Mouse (Mus musculus) thymus, adult 2 months (tissue): ENCODE measurements around the gene Zdhhc1. TPM values are rescaled to one million over a fixed set of nuclear protein-coding genes. Genes with fewer than 3 reads are reported as not detected.

ENCODE experiments used
- DNase-seq: peaks from one replicate; pipeline ENCODE4 v3.0.0; 2021
- H3K27ac ChIP-seq: fragments of 200-500 bp; 2 replicates; pipeline ENCODE4 v1.5.1; 2012; ENCODE audit warnings: low read length, control low read depth; ENCODE audit not compliant: control insufficient read depth, insufficient read depth
- H3K27me3 ChIP-seq: fragments of 200-500 bp; 2 replicates; pipeline ENCODE4 v1.6.1; 2012; ENCODE audit warnings: mild to moderate bottlenecking, low read length, moderate library complexity, mixed read lengths; ENCODE audit not compliant: control insufficient read depth, insufficient read depth
- H3K36me3 ChIP-seq: fragments of 200-500 bp; 2 replicates; pipeline ENCODE4 v1.6.1; 2012; ENCODE audit warnings: mild to moderate bottlenecking, low read length, moderate library complexity; ENCODE audit not compliant: control insufficient read depth, insufficient read depth
- H3K4me1 ChIP-seq: fragments of 200-500 bp; replicated peaks from 2 replicates; pipeline ENCODE4 v1.6.1; 2012; ENCODE audit warnings: low read length; ENCODE audit not compliant: control insufficient read depth, insufficient read depth
- H3K4me3 ChIP-seq: fragments of 200-500 bp; 2 replicates; pipeline ENCODE4 v1.5.1; 2012; ENCODE audit warnings: mild to moderate bottlenecking, low read length, control low read depth, moderate library complexity; ENCODE audit not compliant: control insufficient read depth, insufficient read depth
- CTCF ChIP-seq: fragments of 200-500 bp; IDR thresholded peaks from 2 replicates; pipeline ENCODE4 v1.5.1; 2012; ENCODE audit warnings: mild to moderate bottlenecking, control low read depth, low read length, moderate library complexity, borderline replicate concordance; ENCODE audit not compliant: control insufficient read depth, poor library complexity, insufficient read depth; ENCODE audit errors: extremely low read depth
- POLR2A ChIP-seq: fragments of 200-500 bp; IDR thresholded peaks from 2 replicates; pipeline ENCODE4 v1.6.1; 2012; ENCODE audit warnings: mild to moderate bottlenecking, low read length, control low read depth, moderate library complexity; ENCODE audit not compliant: control insufficient read depth, poor library complexity, insufficient read depth; ENCODE audit errors: extremely low read depth
- WGBS: fragments of 180-500 bp; shearing (Covaris S2); methylation state at CpG from one replicate; pipeline ENCODE4 v1.1.7; 2018; 5-methylcytosine and 5-hydroxymethylcytosine counted together
- polyA plus RNA-seq: library from polyadenylated mRNA; depleted of rRNA; stranded (reverse); fragments of >200 nt; gene quantifications from 2 replicates; pipeline ENCODE4 v1.2.3, GENCODE M21; 2012

Zdhhc1 gene
- polyA plus RNA-seq, 1 experiment: 23.5 TPM

- no peak for TF ChIP-seq CTCF
- no peak for TF ChIP-seq POLR2A
- Histone ChIP-seq H3K27me3 (no peaks in the 10 kb centered on the region), H3K27ac (no peak overlapping the region), H3K4me3 (no peak overlapping the region), H3K4me1 (peaks cover 10% of the 10 kb centered on the region), H3K36me3 (no peaks in the 10 kb centered on the region)
- no peak for DNase-seq
- WGBS: 78% methylated on average over 17 of the region's 17 CpGs
Measured at GRCm38 (mm10) chr8:105495350-105496302, 1.1 kb downstream of the Zdhhc1 start.

- no peak for TF ChIP-seq POLR2A
- no peak for TF ChIP-seq CTCF
- no peak overlapping the region for H3K4me3 ChIP-seq
- WGBS: 95% methylated on average over 3 of the region's 3 CpGs
- no peak for DNase-seq
- peaks cover 6% of the 10 kb centered on the region for H3K4me1 ChIP-seq
- H3K36me3 ChIP-seq: no peaks in the 10 kb centered on the region
- no peaks in the 10 kb centered on the region for H3K27me3 ChIP-seq
- no peak overlapping the region for H3K27ac ChIP-seq
Measured at GRCm38 (mm10) chr8:105494566-105494965, 2.1 kb downstream of the Zdhhc1 start.

GRCm38 (mm10) chr8:105493495-105493894 lies 3.2 kb downstream of the Zdhhc1 start:
- no peaks in the 10 kb centered on the region for H3K27me3 ChIP-seq
- no peak overlapping the region for H3K4me3 ChIP-seq
- 91% methylated on average over 3 of the region's 3 CpGs for WGBS
- TF ChIP-seq POLR2A: no peak
- TF ChIP-seq CTCF: no peak
- no peak overlapping the region for H3K27ac ChIP-seq
- H3K36me3 ChIP-seq: no peaks in the 10 kb centered on the region
- peaks cover 6% of the 10 kb centered on the region for H3K4me1 ChIP-seq
- no peak for DNase-seq

DNA sequence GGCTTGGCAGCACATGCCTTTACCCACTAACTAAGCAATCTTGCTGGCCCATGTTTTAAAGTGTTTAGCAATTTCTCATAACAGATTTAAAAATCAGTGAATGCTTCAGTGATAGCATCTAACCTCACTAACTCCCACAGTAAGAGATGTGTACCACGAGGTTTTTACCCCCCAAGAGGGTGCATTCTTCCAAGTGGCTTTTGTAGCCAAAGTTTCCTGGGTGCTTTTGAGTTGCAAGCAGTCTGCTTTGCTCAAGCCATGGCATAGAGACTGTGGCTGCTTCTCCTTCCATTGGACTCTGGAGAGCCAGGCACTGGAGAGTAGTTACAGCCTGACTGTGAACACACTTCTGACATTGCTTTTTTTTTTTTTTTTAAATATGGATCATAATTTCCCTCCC lies 7.4 kb downstream of the Zdhhc1 start:
- no peak for DNase-seq
- TF ChIP-seq CTCF (no peak), POLR2A (no peak)
- Histone ChIP-seq H3K4me3 (no peak overlapping the region), H3K4me1 (no peaks in the 10 kb centered on the region), H3K27me3 (no peaks in the 10 kb centered on the region), H3K36me3 (no peaks in the 10 kb centered on the region), H3K27ac (no peak overlapping the region)
- WGBS: 13% methylated on average over 1 of the region's 1 CpGs

DNA sequence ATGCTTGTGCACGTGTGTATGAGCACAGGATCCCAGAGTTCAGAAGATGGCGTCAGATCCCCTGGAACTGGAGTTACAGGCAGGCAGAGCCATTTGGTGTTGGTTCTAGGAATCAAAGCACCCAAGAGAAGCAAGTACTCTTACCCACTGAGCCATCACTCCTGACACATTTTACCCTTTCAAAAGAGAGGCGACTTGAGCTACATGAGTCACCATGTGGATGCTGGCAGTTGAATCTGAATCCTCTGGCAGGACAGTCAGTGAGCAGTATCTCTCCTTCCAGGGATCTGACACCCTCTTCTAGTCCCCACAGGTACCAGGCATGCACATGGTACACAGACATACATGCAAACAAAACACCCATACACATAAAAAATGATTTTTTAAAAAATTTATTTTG lies 8.6 kb downstream of the Zdhhc1 start:
- Histone ChIP-seq H3K4me1 (no peaks in the 10 kb centered on the region), H3K27me3 (no peaks in the 10 kb centered on the region), H3K36me3 (no peaks in the 10 kb centered on the region), H3K4me3 (no peak overlapping the region), H3K27ac (no peak overlapping the region)
- 92% methylated on average over 3 of the region's 3 CpGs for WGBS
- TF ChIP-seq CTCF (no peak), POLR2A (no peak)
- no peak for DNase-seq

DNA sequence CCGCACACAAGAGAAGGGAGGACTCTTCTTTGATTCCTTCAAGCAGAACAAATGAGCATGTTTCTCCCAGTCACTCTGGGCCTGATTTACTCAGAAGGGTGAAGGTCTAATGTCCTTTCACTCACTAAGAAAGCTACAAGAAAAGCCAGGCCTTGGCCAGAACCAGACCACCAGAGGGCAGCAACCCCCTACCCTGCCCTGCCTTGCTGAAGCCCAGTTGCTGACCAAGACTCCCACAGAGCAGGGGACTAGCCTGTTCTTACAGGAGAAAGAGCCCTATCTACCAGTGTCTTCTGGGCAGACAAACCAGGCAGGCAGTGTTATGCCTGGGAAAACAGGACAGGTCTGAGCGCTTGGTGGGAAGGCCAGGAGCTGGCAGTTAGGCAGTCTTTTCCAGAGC lies 12.3 kb downstream of the Zdhhc1 start:
- H3K27me3 ChIP-seq: no peaks in the 10 kb centered on the region
- TF ChIP-seq POLR2A (no peak), CTCF (peak; percentile 35; the same call in 1 of the 2 replicates)
- H3K36me3 ChIP-seq: no peaks in the 10 kb centered on the region
- DNase-seq: peak; percentile 36
- no peak overlapping the region for H3K27ac ChIP-seq
- no peaks in the 10 kb centered on the region for H3K4me1 ChIP-seq
- 89% methylated on average over 2 of the region's 2 CpGs for whole genome bisulfite sequencing
- H3K4me3 ChIP-seq: no peak overlapping the region

DNA sequence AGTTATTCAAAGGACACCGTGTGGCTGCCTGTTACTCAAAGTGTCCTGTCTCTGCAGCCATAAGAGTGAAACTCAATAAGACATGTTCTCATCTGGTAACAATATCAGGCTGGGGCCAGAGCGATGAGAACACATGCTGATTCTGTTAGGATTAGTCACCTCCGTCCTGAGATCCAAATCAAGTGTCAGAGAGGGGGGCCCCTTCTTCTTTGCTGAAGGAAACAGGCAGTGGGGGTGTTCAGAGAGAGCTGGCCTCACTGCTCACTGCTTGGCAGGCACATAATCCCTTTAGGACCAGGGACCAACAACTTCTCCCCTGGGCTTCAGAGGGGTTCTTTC lies 12.7 kb downstream of the Zdhhc1 start:
- Histone ChIP-seq H3K27me3 (no peaks in the 10 kb centered on the region), H3K27ac (no peak overlapping the region), H3K4me1 (no peaks in the 10 kb centered on the region), H3K4me3 (no peak overlapping the region), H3K36me3 (no peaks in the 10 kb centered on the region)
- TF ChIP-seq CTCF (no peak), POLR2A (no peak)
- DNase-seq: no peak
- 99% methylated on average over 3 of the region's 3 CpGs for WGBS
